Mouse (Mus musculus): ENCODE measurements around the gene Phf14. TPM values are rescaled to one million over a fixed set of nuclear protein-coding genes. Genes with fewer than 3 reads are reported as not detected.

The Phf14 gene
- total RNA-seq, 2 experiments from 2014 or later: 13.2 to 13.3 TPM

GRCm38 (mm10) chr6:12019736-12020135, 112.1 kb downstream of the Phf14 start:
- no peak for ATAC-seq (replicated peaks; ENCODE audit: low FRiP score, poor library complexity, severe bottlenecking)

GRCm38 (mm10) chr6:12020156-12020555, 112.5 kb downstream of the Phf14 start:
- ATAC-seq (replicated peaks; ENCODE audit: low FRiP score, poor library complexity, severe bottlenecking): no peak

GRCm38 (mm10) chr6:12020738-12021137, 113.1 kb downstream of the Phf14 start:
- no peak for ATAC-seq (replicated peaks; ENCODE audit: low FRiP score, poor library complexity, severe bottlenecking)

- ATAC-seq (replicated peaks; ENCODE audit: low FRiP score, poor library complexity, severe bottlenecking): no peak
These were observed 113.9 kb downstream of the Phf14 start for GRCm38 (mm10) chr6:12021480-12021879.

GRCm38 (mm10) chr6:12023395-12023794, 115.8 kb downstream of the Phf14 start:
- 0 out of 2 replicates have a peak, but pooled peaks have one; percentile 20 for ATAC-seq (replicated peaks; ENCODE audit: low FRiP score, poor library complexity, severe bottlenecking)

GRCm38 (mm10) chr6:12026804-12027537, 119.4 kb downstream of the Phf14 start:
- ATAC-seq (replicated peaks; ENCODE audit: low FRiP score, poor library complexity, severe bottlenecking): no peak

- ATAC-seq (replicated peaks; ENCODE audit: low FRiP score, poor library complexity, severe bottlenecking): no peak
These were observed 127.0 kb downstream of the Phf14 start for GRCm38 (mm10) chr6:12034561-12034960.

- ATAC-seq (replicated peaks; ENCODE audit: low FRiP score, poor library complexity, severe bottlenecking): no peak
These were observed 130.7 kb downstream of the Phf14 start for GRCm38 (mm10) chr6:12038268-12038667.

- no peak for ATAC-seq (replicated peaks; ENCODE audit: low FRiP score, poor library complexity, severe bottlenecking)
These were observed 145.3 kb downstream of the Phf14 start for GRCm38 (mm10) chr6:12052884-12053283.

- no peak for ATAC-seq (replicated peaks; ENCODE audit: low FRiP score, poor library complexity, severe bottlenecking)
These were observed 146.5 kb downstream of the Phf14 start for GRCm38 (mm10) chr6:12054149-12054548.

- no peak for ATAC-seq (replicated peaks; ENCODE audit: low FRiP score, poor library complexity, severe bottlenecking)
These were observed 151.1 kb downstream of the Phf14 start for GRCm38 (mm10) chr6:12058717-12059116.

GRCm38 (mm10) chr6:12059971-12060370, 152.4 kb downstream of the Phf14 start:
- ATAC-seq (replicated peaks; ENCODE audit: low FRiP score, poor library complexity, severe bottlenecking): peak; percentile 52; the same call in 1 of the 2 replicates

- no peak for ATAC-seq (replicated peaks; ENCODE audit: low FRiP score, poor library complexity, severe bottlenecking)
These were observed 153.0 kb downstream of the Phf14 start for GRCm38 (mm10) chr6:12060452-12061140.

- ATAC-seq (replicated peaks; ENCODE audit: low FRiP score, poor library complexity, severe bottlenecking): no peak
These were observed 160.3 kb downstream of the Phf14 start for GRCm38 (mm10) chr6:12067956-12068355.

- no peak for ATAC-seq (replicated peaks; ENCODE audit: low FRiP score, poor library complexity, severe bottlenecking)
These were observed 161.7 kb downstream of the Phf14 start for GRCm38 (mm10) chr6:12069357-12069756.

- ATAC-seq (replicated peaks; ENCODE audit: low FRiP score, poor library complexity, severe bottlenecking): no peak
These were observed 167.0 kb downstream of the Phf14 start for GRCm38 (mm10) chr6:12074599-12074998.

- no peak for ATAC-seq (replicated peaks; ENCODE audit: low FRiP score, poor library complexity, severe bottlenecking)
These were observed 169.7 kb downstream of the Phf14 start for GRCm38 (mm10) chr6:12077338-12077737.

GRCm38 (mm10) chr6:12077880-12078618, 170.4 kb downstream of the Phf14 start:
- no peak for ATAC-seq (replicated peaks; ENCODE audit: low FRiP score, poor library complexity, severe bottlenecking)

GRCm38 (mm10) chr6:12079260-12079659, 171.7 kb downstream of the Phf14 start:
- ATAC-seq (replicated peaks; ENCODE audit: low FRiP score, poor library complexity, severe bottlenecking): no peak

- no peak for ATAC-seq (replicated peaks; ENCODE audit: low FRiP score, poor library complexity, severe bottlenecking)
These were observed 172.8 kb downstream of the Phf14 start for GRCm38 (mm10) chr6:12080423-12080822.

GRCm38 (mm10) chr6:12081722-12082121, 174.1 kb downstream of the Phf14 start:
- no peak for ATAC-seq (replicated peaks; ENCODE audit: low FRiP score, poor library complexity, severe bottlenecking)

Measured in erythroblast, adult 5-6 weeks (primary cell).